Mouse (Mus musculus) lung, postnatal 0 days (tissue): Measurements from ENCODE around the gene Acbd3. TPM values are rescaled to one million over a fixed set of nuclear protein-coding genes. Genes with fewer than 3 reads are reported as not detected.
A peak's percentile ranks its signal among the peaks of the same experiment; 100 is the strongest.

Experiments used
- ATAC-seq: fragments of 200-750 bp; cut with Nextera tagmentation; 2 replicates; pipeline ENCODE4 v1.8.0; 2017; ENCODE audit warnings: moderate library complexity
- DNase-seq: peaks from one replicate; pipeline ENCODE4 v3.0.0-alpha.2; 2016; ENCODE audit warnings: low spot score
- H3K27ac ChIP-seq: fragments of 300-500 bp; sonication (generic); 2 replicates; pipeline ENCODE4 v1.5.1; 2014; ENCODE audit warnings: antibody characterized with exemption, mild to moderate bottlenecking, low read length, mixed read lengths
- H3K27me3 ChIP-seq: fragments of 300-500 bp; sonication (generic); replicated peaks from 2 replicates; pipeline ENCODE4 v1.6.1; 2014; ENCODE audit warnings: low read length, mixed read lengths; ENCODE audit not compliant: insufficient read depth
- H3K36me3 ChIP-seq: fragments of 300-500 bp; sonication (generic); 2 replicates; pipeline ENCODE4 v1.6.1; 2014; ENCODE audit warnings: low read length, mixed read lengths; ENCODE audit not compliant: insufficient read depth
- H3K4me1 ChIP-seq: fragments of 300-500 bp; sonication (generic); 2 replicates; pipeline ENCODE4 v1.6.1; 2014; ENCODE audit warnings: antibody characterized with exemption, low read depth, low read length, mixed read lengths; ENCODE audit not compliant: insufficient read depth
- H3K4me2 ChIP-seq: fragments of 300-500 bp; sonication (generic); replicated peaks from 2 replicates; pipeline ENCODE4 v1.6.1; 2014; ENCODE audit warnings: low read depth, mild to moderate bottlenecking, low read length, moderate library complexity, mixed read lengths
- H3K4me3 ChIP-seq: fragments of 300-500 bp; sonication (generic); 2 replicates; pipeline ENCODE4 v1.5.1; 2014; ENCODE audit warnings: low read depth, low read length
- H3K9ac ChIP-seq: fragments of 300-500 bp; sonication (generic); replicated peaks from 2 replicates; pipeline ENCODE4 v1.6.1; 2014; ENCODE audit warnings: low read depth, mild to moderate bottlenecking
- H3K9me3 ChIP-seq: fragments of 300-500 bp; sonication (generic); 2 replicates; pipeline ENCODE4 v1.6.1; 2016; ENCODE audit warnings: low read length, mixed read lengths
- CTCF ChIP-seq: IDR thresholded peaks from 2 replicates; pipeline ENCODE4 v1.5.1; 2016; ENCODE audit warnings: antibody characterized with exemption, mild to moderate bottlenecking
- EP300 ChIP-seq: IDR thresholded peaks from 2 replicates; pipeline ENCODE4 v1.6.1; 2016; ENCODE audit warnings: antibody characterized with exemption, mild to moderate bottlenecking, control low read depth
- whole genome bisulfite sequencing: fragments of 180-500 bp; shearing (Covaris S2); extraction: QIAGEN DNeasy Blood & Tissue Kit; methylation state at CpG from one replicate; pipeline ENCODE4 v1.1.7; 2014; 5-methylcytosine and 5-hydroxymethylcytosine counted together
- polyA plus RNA-seq: library from polyadenylated mRNA; unstranded; fragments of >200 nt; fragmentation: Nextera tagmentation; extraction: Ambion mirVana; gene quantifications from 2 replicates; pipeline ENCODE4 v1.2.1, GENCODE M21; 2015

Acbd3 gene
- polyA plus RNA-seq, 1 experiment from 2014 or later, result 17.0 TPM

- no peak for DNase-seq
- TF ChIP-seq CTCF, result peak; percentile 23; the same call in 1 of the 2 replicates
- TF ChIP-seq EP300, result no peak
- H3K27me3 ChIP-seq, result no peaks in the 10 kb centered on the region
- no peak overlapping the region for H3K27ac ChIP-seq
- WGBS, result 92% methylated on average over 3 of the region's 3 CpGs
- ATAC-seq, result no peak
- no peak overlapping the region for H3K9ac ChIP-seq
- no peaks in the 10 kb centered on the region for H3K9me3 ChIP-seq
- peaks cover 12% of the 10 kb centered on the region for H3K36me3 ChIP-seq
- H3K4me2 ChIP-seq, result no peak overlapping the region
- H3K4me1 ChIP-seq, result no peaks in the 10 kb centered on the region
- H3K4me3 ChIP-seq, result no peak overlapping the region
Measured at GRCm38 (mm10) chr1:180757252-180757955, 31.6 kb downstream of the Acbd3 start.

- H3K9ac ChIP-seq, result no peak overlapping the region
- no peaks in the 10 kb centered on the region for H3K27me3 ChIP-seq
- no peaks in the 10 kb centered on the region for H3K9me3 ChIP-seq
- WGBS, result 80% methylated on average over 7 of the region's 7 CpGs
- ATAC-seq (no peak), DNase-seq (no peak)
- no peak overlapping the region for H3K27ac ChIP-seq
- H3K4me2 ChIP-seq, result no peak overlapping the region
- no peak overlapping the region for H3K4me3 ChIP-seq
- H3K4me1 ChIP-seq, result no peaks in the 10 kb centered on the region
- H3K36me3 ChIP-seq, result peaks cover 7% of the 10 kb centered on the region; the same call in 1 of the 2 replicates
- TF ChIP-seq EP300, result no peak
- no peak for TF ChIP-seq CTCF
Measured at GRCm38 (mm10) chr1:180757956-180758520, 32.2 kb downstream of the Acbd3 start.

GRCm38 (mm10) chr1:180762180-180762579, 36.3 kb downstream of the Acbd3 start:
- Histone ChIP-seq H3K4me2 (no peak overlapping the region), H3K9ac (no peak overlapping the region), H3K4me3 (no peak overlapping the region), H3K9me3 (no peaks in the 10 kb centered on the region), H3K4me1 (peaks cover 6% of the 10 kb centered on the region; the same call in 1 of the 2 replicates), H3K36me3 (no peaks in the 10 kb centered on the region), H3K27ac (no peak overlapping the region), H3K27me3 (0 out of 2 replicates have a peak, but pooled peaks cover 3% of the 10 kb centered on the region)
- TF ChIP-seq CTCF, result no peak
- TF ChIP-seq EP300, result no peak
- 55% methylated on average over 11 of the region's 11 CpGs for WGBS
- DNase-seq, result peak; percentile 44
- peak; percentile 60 for ATAC-seq

GRCm38 (mm10) chr1:180762679-180763078, 36.8 kb downstream of the Acbd3 start:
- Histone ChIP-seq H3K4me3 (no peak overlapping the region), H3K4me2 (no peak overlapping the region), H3K9ac (no peak overlapping the region), H3K27ac (no peak overlapping the region; the same call in 1 of the 2 replicates), H3K9me3 (no peaks in the 10 kb centered on the region), H3K4me1 (peaks cover 10% of the 10 kb centered on the region; the same call in 1 of the 2 replicates), H3K27me3 (0 out of 2 replicates have a peak, but pooled peaks cover 3% of the 10 kb centered on the region), H3K36me3 (no peaks in the 10 kb centered on the region)
- 64% methylated on average over 8 of the region's 8 CpGs for WGBS
- ATAC-seq (peak; percentile 11; the same call in 1 of the 2 replicates), DNase-seq (no peak)
- no peak for TF ChIP-seq CTCF
- no peak for TF ChIP-seq EP300

GRCm38 (mm10) chr1:180763307-180763706, 37.5 kb downstream of the Acbd3 start:
- DNase-seq, result no peak
- Histone ChIP-seq H3K4me3 (peak overlapping the region; percentile 28), H3K27me3 (0 out of 2 replicates have a peak, but pooled peaks cover 3% of the 10 kb centered on the region), H3K36me3 (no peaks in the 10 kb centered on the region), H3K9ac (peak overlapping the region; percentile 29; the same call in 1 of the 2 replicates), H3K9me3 (no peaks in the 10 kb centered on the region), H3K4me2 (peak overlapping the region; percentile 69), H3K4me1 (peaks cover 15% of the 10 kb centered on the region; the same call in 1 of the 2 replicates), H3K27ac (no peak overlapping the region; the same call in 1 of the 2 replicates)
- 10% methylated on average over 14 of the region's 14 CpGs for WGBS
- ATAC-seq, result no peak
- TF ChIP-seq EP300 (no peak), CTCF (no peak)

GRCm38 (mm10) chr1:180763828-180764227, 38.0 kb downstream of the Acbd3 start:
- Histone ChIP-seq H3K36me3 (no peaks in the 10 kb centered on the region), H3K4me3 (peak overlapping the region; percentile 28), H3K4me2 (peak overlapping the region; percentile 69), H3K9me3 (no peaks in the 10 kb centered on the region), H3K27me3 (0 out of 2 replicates have a peak, but pooled peaks cover 3% of the 10 kb centered on the region), H3K4me1 (peaks cover 15% of the 10 kb centered on the region; the same call in 1 of the 2 replicates), H3K9ac (peak overlapping the region; percentile 29; the same call in 1 of the 2 replicates), H3K27ac (no peak overlapping the region)
- DNase-seq (peak; percentile 93), ATAC-seq (peak; percentile 71)
- TF ChIP-seq CTCF (peak; percentile 96), EP300 (no peak)
- WGBS, result 0% methylated on average over 11 of the region's 11 CpGs
